Mouse (Mus musculus): ENCODE data around the gene Gsdmc3. TPM values are rescaled to one million over a fixed set of nuclear protein-coding genes. Genes with fewer than 3 reads are reported as not detected.

The Gsdmc3 gene
- polyA plus RNA-seq (2015; fragmentation: Nextera tagmentation; extraction: Ambion mirVana), result 79.0 and 114 TPM in 2 replicates

GRCm38 (mm10) chr15:63878458-63878857, at the start of gene Gsdmc3:
TSS of gene Gsdmc3 (minus strand) at chr15:63878558.

GRCm38 (mm10) chr15:63912197-63912596, 33.8 kb upstream of the Gsdmc3 start, which contains the start of gene Gsdmc4:
TSS of gene Gsdmc4 (minus strand) at chr15:63912297.

Other genes with a start within 250 kb of the Gsdmc3 start
- gene Gsdmc2, start 33.4 kb downstream of the Gsdmc3 start, polyA plus RNA-seq (2015; fragmentation: Nextera tagmentation; extraction: Ambion mirVana), result 212 and 253 TPM in 2 replicates
- gene Gsdmc4, start 33.7 kb upstream of the Gsdmc3 start, polyA plus RNA-seq (2015; fragmentation: Nextera tagmentation; extraction: Ambion mirVana), result 2.8 and 3.5 TPM in 2 replicates
- gene Fam49b, start 181.9 kb upstream of the Gsdmc3 start, polyA plus RNA-seq (2015; fragmentation: Nextera tagmentation; extraction: Ambion mirVana), result 67.4 and 69.2 TPM in 2 replicates

All from urinary bladder, postnatal 0 days (tissue).